Mouse (Mus musculus): ENCODE results near the gene Nf2. TPM values are rescaled to one million over a fixed set of nuclear protein-coding genes. Genes with fewer than 3 reads are reported as not detected.

Nf2 gene
- polyA plus RNA-seq, 1 experiment from 2014 or later: 52.1 TPM

DNA sequence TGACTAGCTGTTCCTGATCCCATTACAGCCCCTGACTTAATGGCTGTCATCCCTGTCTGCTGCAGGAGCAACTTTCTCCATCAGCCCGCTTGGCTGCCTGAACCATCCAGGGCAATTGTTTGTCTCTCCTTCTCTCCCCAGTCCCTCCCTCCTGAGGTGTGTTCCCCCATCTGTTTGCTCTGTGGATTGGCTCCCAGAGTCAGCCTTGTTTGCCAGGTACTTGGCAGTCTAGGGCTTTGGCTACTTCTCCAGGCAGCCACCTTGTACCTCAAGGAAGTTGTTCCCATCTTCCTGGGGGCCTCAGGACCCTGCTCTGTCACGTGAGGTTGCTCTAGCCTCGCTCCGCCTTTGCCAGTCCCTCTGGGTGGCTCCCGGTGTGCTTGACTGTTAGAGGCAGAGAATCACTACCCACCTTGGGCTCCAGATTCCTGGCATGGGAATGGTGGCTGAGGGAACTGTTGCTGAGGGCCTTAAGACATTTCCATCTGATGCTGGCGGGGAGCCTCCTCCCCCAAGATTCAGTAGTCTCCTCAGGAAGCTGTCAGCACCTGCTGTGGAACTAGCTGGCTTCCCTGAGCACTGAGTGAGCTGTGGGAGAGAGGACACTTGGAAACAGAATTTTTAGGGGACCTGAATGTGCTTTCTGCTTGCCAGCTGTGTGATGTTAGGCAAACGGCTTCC is 128.3 kb downstream of the Nf2 start:
- 51% methylated on average over 7 of the region's 7 CpGs for WGBS

GRCm38 (mm10) chr11:4720393-4720792 is 128.9 kb downstream of the Nf2 start:
- no peak for ATAC-seq (replicated peaks; ENCODE audit: insufficient number of reproducible peaks, low FRiP score, low TSS enrichment, low read depth)
- 68% methylated on average over 11 of the region's 11 CpGs for WGBS
- Histone ChIP-seq H3K4me2 (ENCODE audit: low read depth, low read length) (no peak overlapping the region), H3K27ac (replicated peaks; ENCODE audit: low read depth, low read length) (no peak overlapping the region), H3K9ac (replicated peaks; ENCODE audit: low read length) (no peak overlapping the region), H3K4me3 (ENCODE audit: low read depth, low read length) (no peak overlapping the region), H3K9me3 (replicated peaks; ENCODE audit: control insufficient read depth, low read length) (no peaks in the 10 kb centered on the region), H3K36me3 (replicated peaks; ENCODE audit: control insufficient read depth, insufficient read depth, low read depth, low read length) (no peaks in the 10 kb centered on the region), H3K27me3 (ENCODE audit: control insufficient read depth, insufficient read depth, low read length) (no peaks in the 10 kb centered on the region), H3K4me1 (ENCODE audit: control insufficient read depth, insufficient read depth, low read length) (no peaks in the 10 kb centered on the region)
- no peak for DNase-seq (ENCODE audit: low spot score)

More for the DNA sequence above, 128.3 kb downstream of the Nf2 start:
- Histone ChIP-seq H3K27me3 (ENCODE audit: control insufficient read depth, insufficient read depth, low read length) (no peaks in the 10 kb centered on the region), H3K9me3 (replicated peaks; ENCODE audit: control insufficient read depth, low read length) (no peaks in the 10 kb centered on the region), H3K27ac (replicated peaks; ENCODE audit: low read depth, low read length) (no peak overlapping the region), H3K4me1 (ENCODE audit: control insufficient read depth, insufficient read depth, low read length) (no peaks in the 10 kb centered on the region), H3K9ac (replicated peaks; ENCODE audit: low read length) (no peak overlapping the region), H3K36me3 (replicated peaks; ENCODE audit: control insufficient read depth, insufficient read depth, low read depth, low read length) (no peaks in the 10 kb centered on the region), H3K4me3 (ENCODE audit: low read depth, low read length) (no peak overlapping the region), H3K4me2 (ENCODE audit: low read depth, low read length) (no peak overlapping the region)
- ATAC-seq (replicated peaks; ENCODE audit: insufficient number of reproducible peaks, low FRiP score, low TSS enrichment, low read depth): no peak
- DNase-seq (ENCODE audit: low spot score): no peak

GRCm38 (mm10) chr11:4719961-4720360 is 129.4 kb downstream of the Nf2 start:
- Histone ChIP-seq H3K36me3 (replicated peaks; ENCODE audit: control insufficient read depth, insufficient read depth, low read depth, low read length) (no peaks in the 10 kb centered on the region), H3K9me3 (replicated peaks; ENCODE audit: control insufficient read depth, low read length) (no peaks in the 10 kb centered on the region), H3K27me3 (ENCODE audit: control insufficient read depth, insufficient read depth, low read length) (no peaks in the 10 kb centered on the region), H3K27ac (replicated peaks; ENCODE audit: low read depth, low read length) (no peak overlapping the region), H3K4me2 (ENCODE audit: low read depth, low read length) (no peak overlapping the region), H3K9ac (replicated peaks; ENCODE audit: low read length) (no peak overlapping the region), H3K4me3 (ENCODE audit: low read depth, low read length) (no peak overlapping the region), H3K4me1 (ENCODE audit: control insufficient read depth, insufficient read depth, low read length) (no peaks in the 10 kb centered on the region)
- DNase-seq (ENCODE audit: low spot score): no peak
- WGBS: 87% methylated on average over 9 of the region's 9 CpGs
- ATAC-seq (replicated peaks; ENCODE audit: insufficient number of reproducible peaks, low FRiP score, low TSS enrichment, low read depth): no peak

DNA sequence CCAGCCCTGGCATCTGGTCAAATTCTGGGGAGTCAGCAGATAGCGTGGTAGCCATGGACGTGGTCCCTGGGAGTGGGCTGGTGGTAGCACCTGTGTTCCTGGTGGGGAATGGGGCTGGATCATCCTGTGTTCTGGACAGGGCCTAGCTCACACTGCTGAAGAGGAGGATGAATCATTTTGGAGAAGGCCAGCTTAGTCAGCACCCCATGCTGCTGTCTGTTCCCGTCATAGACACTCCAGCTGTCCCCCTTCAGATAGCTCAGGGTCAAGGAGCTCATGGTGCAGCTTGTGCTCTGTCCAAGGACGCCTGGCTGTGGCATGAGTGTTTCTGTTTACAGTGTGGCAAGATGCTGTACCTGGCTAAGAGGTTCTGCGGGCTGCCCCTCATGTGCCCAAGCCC is 130.8 kb downstream of the Nf2 start:
- Histone ChIP-seq H3K9ac (replicated peaks; ENCODE audit: low read length) (no peak overlapping the region), H3K27me3 (ENCODE audit: control insufficient read depth, insufficient read depth, low read length) (no peaks in the 10 kb centered on the region), H3K36me3 (replicated peaks; ENCODE audit: control insufficient read depth, insufficient read depth, low read depth, low read length) (no peaks in the 10 kb centered on the region), H3K9me3 (replicated peaks; ENCODE audit: control insufficient read depth, low read length) (no peaks in the 10 kb centered on the region), H3K27ac (replicated peaks; ENCODE audit: low read depth, low read length) (no peak overlapping the region), H3K4me3 (ENCODE audit: low read depth, low read length) (no peak overlapping the region), H3K4me2 (ENCODE audit: low read depth, low read length) (no peak overlapping the region), H3K4me1 (ENCODE audit: control insufficient read depth, insufficient read depth, low read length) (no peaks in the 10 kb centered on the region)
- DNase-seq (ENCODE audit: low spot score): no peak
- 88% methylated on average over 5 of the region's 5 CpGs for WGBS
- no peak for ATAC-seq (replicated peaks; ENCODE audit: insufficient number of reproducible peaks, low FRiP score, low TSS enrichment, low read depth)

GRCm38 (mm10) chr11:4716530-4717236 is 132.7 kb downstream of the Nf2 start:
- no peak for ATAC-seq (replicated peaks; ENCODE audit: insufficient number of reproducible peaks, low FRiP score, low TSS enrichment, low read depth)
- H3K27ac ChIP-seq (replicated peaks; ENCODE audit: low read depth, low read length): no peak overlapping the region
- no peak for DNase-seq (ENCODE audit: low spot score)
- no peaks in the 10 kb centered on the region for H3K4me1 ChIP-seq (ENCODE audit: control insufficient read depth, insufficient read depth, low read length)
- H3K27me3 ChIP-seq (ENCODE audit: control insufficient read depth, insufficient read depth, low read length): no peaks in the 10 kb centered on the region
- H3K9ac ChIP-seq (replicated peaks; ENCODE audit: low read length): no peak overlapping the region
- WGBS: 85% methylated on average over 5 of the region's 5 CpGs
- no peaks in the 10 kb centered on the region for H3K36me3 ChIP-seq (replicated peaks; ENCODE audit: control insufficient read depth, insufficient read depth, low read depth, low read length)
- no peak overlapping the region for H3K4me2 ChIP-seq (ENCODE audit: low read depth, low read length)
- no peaks in the 10 kb centered on the region for H3K9me3 ChIP-seq (replicated peaks; ENCODE audit: control insufficient read depth, low read length)
- no peak overlapping the region for H3K4me3 ChIP-seq (ENCODE audit: low read depth, low read length)

Small RNA genes lying within 50 kb of the gene (microRNA-seq; reads per million reads assigned to microRNA genes)
- gene Mir6918 (ENCODE audit: borderline number of aligned reads): not detected

Other genes starting within 250 kb of the Nf2 start
- not detected in 2 replicates for gene Gm11032, start 229.5 kb downstream of the Nf2 start, polyA plus RNA-seq (2014; fragmentation: Nextera tagmentation; extraction: Ambion mirVana)
- gene Ascc2, start 211.8 kb downstream of the Nf2 start, polyA plus RNA-seq (2014; fragmentation: Nextera tagmentation; extraction: Ambion mirVana): 36.6 and 37.0 TPM in 2 replicates
- 564 and 590 TPM in 2 replicates for gene Uqcr10, start 145.2 kb downstream of the Nf2 start, polyA plus RNA-seq (2014; fragmentation: Nextera tagmentation; extraction: Ambion mirVana)
- 66.4 and 66.6 TPM in 2 replicates for gene Zmat5, start 144.9 kb downstream of the Nf2 start, polyA plus RNA-seq (2014; fragmentation: Nextera tagmentation; extraction: Ambion mirVana)
- gene Cabp7, start 102.8 kb downstream of the Nf2 start, polyA plus RNA-seq (2014; fragmentation: Nextera tagmentation; extraction: Ambion mirVana): 0.28 and 0.43 TPM in 2 replicates
- gene Nipsnap1, start 24.4 kb upstream of the Nf2 start, polyA plus RNA-seq (2014; fragmentation: Nextera tagmentation; extraction: Ambion mirVana): 78.9 and 79.9 TPM in 2 replicates
- gene Thoc5, start 45.8 kb upstream of the Nf2 start, polyA plus RNA-seq (2014; fragmentation: Nextera tagmentation; extraction: Ambion mirVana): 55.0 and 56.1 TPM in 2 replicates
- gene Nefh, start 98.5 kb upstream of the Nf2 start, polyA plus RNA-seq (2014; fragmentation: Nextera tagmentation; extraction: Ambion mirVana): 0.42 and 0.53 TPM in 2 replicates
- gene Ap1b1, start 137.3 kb upstream of the Nf2 start, polyA plus RNA-seq (2014; fragmentation: Nextera tagmentation; extraction: Ambion mirVana): 46.4 and 54.8 TPM in 2 replicates
- gene Rasl10a, start 208.6 kb upstream of the Nf2 start, polyA plus RNA-seq (2014; fragmentation: Nextera tagmentation; extraction: Ambion mirVana): 0.49 and 0.63 TPM in 2 replicates
- gene Gas2l1, start 215.8 kb upstream of the Nf2 start, polyA plus RNA-seq (2014; fragmentation: Nextera tagmentation; extraction: Ambion mirVana): 24.1 and 27.8 TPM in 2 replicates
- 15.3 and 21.4 TPM in 2 replicates for gene Rhbdd3, start 249.4 kb upstream of the Nf2 start, polyA plus RNA-seq (2014; fragmentation: Nextera tagmentation; extraction: Ambion mirVana)
- gene Ewsr1, start 249.7 kb upstream of the Nf2 start, polyA plus RNA-seq (2014; fragmentation: Nextera tagmentation; extraction: Ambion mirVana): 437 and 443 TPM in 2 replicates